Mouse (Mus musculus): ENCODE results near the gene Tm4sf19. TPM values are rescaled to one million over a fixed set of nuclear protein-coding genes. Genes with fewer than 3 reads are reported as not detected.

Tm4sf19 gene
- polyA plus RNA-seq (2017; shearing (Covaris generic)): not detected

DNA sequence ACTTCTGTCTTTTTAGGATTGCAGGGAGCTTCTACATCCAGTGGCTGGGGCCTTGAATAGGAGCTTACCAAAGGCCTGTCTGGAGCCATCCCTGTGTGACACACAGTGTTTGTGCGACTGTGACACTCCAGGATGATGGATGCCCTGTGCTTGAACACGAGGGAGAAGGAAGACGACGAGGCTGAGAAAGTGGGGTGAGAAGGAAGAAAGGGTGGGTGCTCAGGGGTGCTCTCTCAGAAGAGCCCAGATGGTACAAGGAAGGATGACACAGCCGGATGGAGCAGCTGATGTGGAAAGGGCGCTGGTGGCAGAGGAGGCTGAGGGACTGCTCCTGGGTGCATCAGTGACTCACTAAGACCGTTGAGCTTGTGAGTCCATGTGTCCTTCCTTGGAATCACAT is at the start of gene Tm4sf19:
Gene Tm4sf19, plus strand, starts transcription at position 240 of the 400 bp plus-strand sequence.
- ATAC-seq: no peak

GRCm38 (mm10) chr16:32350776-32351175 is 49.5 kb upstream of the Tm4sf19 start:
- no peak for ATAC-seq

- no peak for ATAC-seq
Measured at GRCm38 (mm10) chr16:32363530-32363929, 36.8 kb upstream of the Tm4sf19 start.

DNA sequence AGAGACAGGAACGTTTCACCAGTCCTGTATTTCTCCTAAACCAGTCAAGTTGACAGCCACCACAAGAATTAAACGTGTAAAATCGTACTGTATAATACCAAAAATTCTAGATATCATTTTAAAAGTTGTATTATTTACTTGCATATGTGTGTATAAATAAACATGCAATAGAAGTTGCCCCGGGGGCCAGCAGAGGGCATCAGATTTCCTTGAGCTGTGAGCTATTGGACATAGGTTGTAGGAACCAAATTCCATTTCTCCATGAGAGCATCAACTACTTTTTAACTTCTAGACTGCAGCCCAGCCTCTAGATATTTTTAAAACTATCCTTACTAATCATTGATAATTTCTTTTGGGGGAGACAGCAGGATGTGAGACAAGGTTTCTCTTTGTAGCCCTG is 29.0 kb upstream of the Tm4sf19 start:
- ATAC-seq: no peak

GRCm38 (mm10) chr16:32379575-32379974 is 20.7 kb upstream of the Tm4sf19 start:
- no peak for ATAC-seq

DNA sequence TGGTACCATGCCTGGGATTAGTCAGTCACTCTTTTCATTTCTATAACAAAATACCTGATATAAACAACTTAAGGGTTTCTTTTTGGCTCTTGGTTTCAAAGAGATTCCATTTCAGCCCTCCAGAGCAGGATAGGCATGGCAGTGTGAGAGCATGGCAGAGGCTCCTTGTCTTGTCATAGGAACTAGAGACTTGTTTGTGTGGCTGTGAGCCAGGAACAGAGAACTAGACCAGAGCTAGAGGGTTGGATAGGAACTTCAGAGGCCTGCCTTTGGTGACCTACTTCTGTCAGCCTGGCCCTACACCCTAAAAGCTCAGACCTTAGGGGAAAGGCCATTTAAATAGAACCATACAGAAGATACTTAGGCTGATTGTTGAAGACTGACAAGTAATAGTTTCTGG is 17.4 kb upstream of the Tm4sf19 start:
- ATAC-seq: no peak

- ATAC-seq: no peak
Measured at GRCm38 (mm10) chr16:32384885-32385284, 15.4 kb upstream of the Tm4sf19 start.

DNA sequence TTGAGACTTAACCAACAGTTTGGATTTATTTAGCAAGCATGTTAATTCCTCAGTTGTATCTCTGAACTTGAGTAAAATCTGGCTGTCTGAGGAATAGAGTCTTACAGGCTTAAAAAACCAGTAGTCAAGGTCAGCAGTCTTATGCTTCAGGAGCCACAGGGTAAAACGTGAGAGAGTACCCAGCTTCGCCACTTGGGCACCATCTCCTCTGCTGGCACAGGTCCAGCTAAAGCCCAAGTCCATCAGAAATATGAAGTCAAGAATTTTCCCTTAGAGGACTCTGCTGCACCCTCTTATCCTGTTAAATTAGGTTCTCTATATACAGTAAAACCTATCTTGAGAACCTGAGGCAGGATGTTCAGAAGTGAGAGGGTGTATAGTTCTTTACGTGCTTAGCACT is 13.5 kb upstream of the Tm4sf19 start:
- ATAC-seq: no peak

DNA sequence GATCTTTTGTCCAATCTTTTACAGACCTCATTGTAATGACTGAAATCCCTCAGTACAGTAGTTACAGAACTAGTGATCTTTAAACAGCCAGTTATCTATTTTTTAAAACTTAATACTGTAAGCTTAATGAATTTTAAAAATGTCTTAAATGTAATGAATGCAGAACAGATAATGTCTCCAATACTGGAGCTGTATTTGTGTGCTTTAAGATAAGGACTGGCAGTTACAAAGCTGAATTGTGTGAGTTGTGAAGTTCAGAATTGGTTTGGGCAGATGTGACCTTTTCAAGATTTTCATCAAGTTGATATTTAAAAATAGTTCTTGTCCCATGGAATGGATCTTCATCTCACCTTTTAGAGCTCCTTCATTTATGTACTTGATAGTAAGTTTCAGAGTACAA is 11.3 kb upstream of the Tm4sf19 start:
- ATAC-seq: no peak

GRCm38 (mm10) chr16:32389841-32390240 is 10.5 kb upstream of the Tm4sf19 start:
- no peak for ATAC-seq

DNA sequence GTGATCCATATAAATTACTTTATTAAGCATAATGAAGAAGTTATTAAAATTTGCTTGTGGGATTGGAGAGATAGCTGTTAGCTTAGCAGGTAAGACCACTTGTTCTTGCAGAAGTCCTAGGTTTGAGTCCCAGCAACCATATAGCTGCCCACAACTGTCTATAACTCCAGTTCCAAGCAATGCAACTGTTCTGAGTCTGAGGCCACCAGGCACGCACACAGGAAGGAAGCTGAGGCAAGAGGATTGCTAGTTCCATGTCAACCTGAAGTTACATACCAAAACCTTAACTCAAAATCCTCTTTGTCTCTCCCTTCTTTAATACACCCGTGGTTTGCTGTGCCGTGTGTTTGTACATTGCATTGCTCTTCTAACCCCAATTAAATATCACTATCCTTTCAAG is 9.4 kb upstream of the Tm4sf19 start:
- ATAC-seq: no peak

DNA sequence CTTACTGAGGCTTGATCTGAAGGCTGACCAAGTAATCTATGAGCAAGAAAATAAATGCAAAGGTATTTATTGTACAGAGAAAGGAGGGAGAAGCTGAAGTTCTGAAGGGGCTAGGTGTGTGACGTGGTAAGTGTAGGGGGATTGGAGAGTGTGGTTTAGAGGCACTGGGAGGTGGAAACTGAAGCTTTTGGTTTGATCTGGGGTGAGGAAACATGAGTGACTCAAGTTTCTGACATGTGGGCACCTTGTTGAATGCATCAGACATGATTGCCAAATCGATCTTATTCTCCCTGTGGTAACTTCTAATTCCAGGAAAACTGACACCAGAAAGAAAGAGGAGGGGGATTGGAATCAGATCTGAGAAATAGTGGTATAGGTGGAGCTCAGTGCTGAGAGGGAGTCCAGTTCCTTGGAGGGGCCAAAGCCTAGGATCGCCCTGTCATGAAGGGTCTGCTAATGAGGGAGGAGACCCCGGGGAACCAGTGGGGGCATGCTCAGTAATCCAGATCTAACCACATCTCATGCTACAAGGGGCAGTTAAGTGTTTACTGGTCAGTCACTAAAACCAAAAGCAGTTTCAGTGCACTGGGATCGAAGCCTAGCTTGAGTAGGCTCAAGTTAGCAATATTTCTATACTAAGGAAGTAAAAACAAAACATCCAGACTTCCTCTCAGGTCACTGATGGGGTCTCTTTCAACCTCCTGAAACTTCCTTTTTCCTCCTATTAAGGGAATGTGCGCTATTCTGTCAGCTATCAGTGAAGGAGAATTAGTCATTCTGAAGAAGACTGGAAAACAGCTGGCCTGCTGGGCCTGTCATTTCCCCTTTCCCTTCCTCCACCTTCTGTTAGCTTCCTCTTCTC is 4.4 kb upstream of the Tm4sf19 start:
- ATAC-seq: no peak

GRCm38 (mm10) chr16:32396541-32396835 is 3.8 kb upstream of the Tm4sf19 start:
- no peak for ATAC-seq

DNA sequence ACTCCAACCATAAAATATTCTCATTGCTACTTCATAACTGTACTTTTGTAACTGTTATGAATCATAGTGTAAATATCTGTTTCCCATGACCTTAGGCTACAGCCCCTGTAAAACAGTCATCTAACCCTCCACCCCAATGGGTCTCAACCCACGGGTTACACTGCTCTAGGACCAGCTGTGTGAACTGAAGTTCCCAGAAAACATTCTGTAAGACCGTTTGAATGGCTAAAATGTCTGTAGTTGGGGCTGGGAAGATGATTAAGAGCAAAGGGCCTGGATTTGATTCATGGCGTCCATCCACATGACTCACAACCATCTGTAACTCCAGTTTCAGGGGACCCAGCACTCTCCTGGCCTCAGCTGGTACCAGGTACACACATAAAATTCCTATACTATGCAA is 2.1 kb upstream of the Tm4sf19 start:
- no peak for ATAC-seq

DNA sequence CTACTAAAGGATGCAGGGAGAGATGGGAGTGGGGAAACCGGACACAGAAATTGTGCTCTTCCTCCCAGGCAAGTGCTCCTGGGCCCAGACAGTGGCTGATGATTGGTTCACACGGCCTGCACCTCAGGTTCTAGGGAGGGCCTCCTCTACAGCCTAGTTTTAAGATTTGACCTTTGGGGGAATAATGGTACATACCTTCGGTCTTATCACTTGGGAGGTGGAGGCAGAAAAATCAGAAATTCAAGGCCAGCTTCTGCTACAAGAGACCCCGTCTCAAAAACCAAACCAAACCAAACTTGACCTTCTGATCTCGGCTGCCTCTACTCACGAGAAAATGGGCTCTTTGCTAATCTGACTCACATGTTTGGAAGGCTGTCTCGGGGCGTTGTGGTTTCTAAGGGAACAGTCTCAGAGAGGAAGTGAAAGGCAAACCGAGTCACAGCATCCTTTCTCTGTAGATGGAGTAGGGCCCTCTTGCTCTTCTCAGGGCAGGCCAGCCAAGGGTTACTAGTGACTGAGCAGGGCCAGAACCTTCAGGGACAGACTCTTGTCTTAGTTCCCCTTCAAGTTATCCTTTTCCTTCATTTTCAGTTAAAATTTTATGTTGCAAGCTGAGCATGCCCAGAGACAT is 1.1 kb downstream of the Tm4sf19 start:
- ATAC-seq: no peak

DNA sequence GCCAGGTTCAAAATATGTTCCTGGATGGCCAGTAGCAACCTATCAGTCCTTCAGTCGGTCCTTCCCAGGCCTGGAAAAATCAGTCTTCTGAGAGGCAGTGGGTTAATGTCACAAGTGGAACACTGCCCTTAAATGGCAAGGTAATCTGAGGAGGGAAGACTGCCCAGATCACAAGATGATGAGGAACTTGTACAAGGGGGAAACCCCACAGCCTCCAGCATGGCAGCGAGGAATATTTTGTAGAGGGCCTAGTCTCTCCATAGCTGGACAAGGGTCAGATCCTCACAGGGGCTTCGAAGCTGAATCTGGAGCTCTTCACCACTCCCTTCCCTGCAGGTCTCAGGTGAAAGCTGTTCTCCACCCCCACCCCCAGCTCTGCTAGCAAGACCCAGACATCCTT is 2.5 kb downstream of the Tm4sf19 start:
- ATAC-seq: no peak

DNA sequence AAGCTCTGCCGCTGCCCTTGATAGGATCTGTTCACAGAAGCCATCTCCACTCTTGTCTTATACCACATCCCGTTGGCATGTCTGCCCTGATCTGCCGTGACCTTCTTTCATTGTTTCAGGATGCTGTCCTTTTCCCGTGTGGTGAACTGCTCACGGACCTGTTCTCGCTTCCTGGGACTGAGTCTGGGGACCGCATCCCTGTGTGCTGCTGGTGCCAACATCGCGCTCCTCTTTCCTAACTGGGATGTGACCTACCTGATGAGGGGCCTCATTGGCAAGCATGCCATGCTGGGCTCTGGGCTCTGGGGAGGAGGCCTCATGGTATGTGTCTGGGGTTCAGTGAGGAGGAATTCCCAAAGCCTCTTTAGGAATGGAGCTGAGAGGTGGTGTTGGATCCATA is 5.4 kb downstream of the Tm4sf19 start:
- ATAC-seq: no peak

DNA sequence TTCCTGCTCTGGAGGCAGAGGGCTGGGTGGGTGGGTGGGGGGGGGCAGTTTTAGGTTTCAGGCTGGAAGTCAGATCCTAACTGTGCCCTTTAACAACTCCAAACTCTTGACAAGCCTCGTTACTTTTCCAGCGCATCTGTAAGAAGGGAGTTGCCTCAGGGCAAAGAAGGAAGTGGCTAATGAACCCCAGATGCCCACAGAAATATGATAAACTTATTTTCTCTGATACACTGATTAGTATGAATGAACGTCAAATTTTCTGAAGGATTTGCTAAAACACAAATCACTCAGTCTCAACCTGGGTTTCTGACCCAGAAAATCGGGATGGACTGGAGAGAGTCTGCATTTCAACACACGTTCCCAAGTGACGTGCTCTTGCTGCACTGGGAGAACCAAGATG is 6.4 kb downstream of the Tm4sf19 start:
- no peak for ATAC-seq

DNA sequence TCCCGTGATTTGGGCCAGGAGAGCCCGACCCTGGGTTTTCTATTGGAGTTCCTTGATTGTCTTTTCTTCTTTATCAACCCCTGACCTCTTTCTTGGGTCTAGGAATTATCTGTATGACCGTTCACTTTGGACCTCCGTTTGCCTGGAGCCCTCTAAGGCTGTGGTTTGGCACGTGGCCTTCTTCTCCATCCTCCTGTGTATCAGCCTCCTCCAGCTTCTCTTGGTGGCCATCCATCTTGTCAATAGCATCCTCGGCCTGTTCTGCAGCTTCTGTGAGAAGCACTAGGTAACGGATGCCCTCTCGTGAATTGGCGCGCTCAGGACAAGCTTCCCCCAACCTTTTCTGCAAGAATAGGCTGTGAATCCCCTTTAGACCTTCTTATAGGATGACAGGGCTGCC is 7.4 kb downstream of the Tm4sf19 start:
- ATAC-seq: no peak

DNA sequence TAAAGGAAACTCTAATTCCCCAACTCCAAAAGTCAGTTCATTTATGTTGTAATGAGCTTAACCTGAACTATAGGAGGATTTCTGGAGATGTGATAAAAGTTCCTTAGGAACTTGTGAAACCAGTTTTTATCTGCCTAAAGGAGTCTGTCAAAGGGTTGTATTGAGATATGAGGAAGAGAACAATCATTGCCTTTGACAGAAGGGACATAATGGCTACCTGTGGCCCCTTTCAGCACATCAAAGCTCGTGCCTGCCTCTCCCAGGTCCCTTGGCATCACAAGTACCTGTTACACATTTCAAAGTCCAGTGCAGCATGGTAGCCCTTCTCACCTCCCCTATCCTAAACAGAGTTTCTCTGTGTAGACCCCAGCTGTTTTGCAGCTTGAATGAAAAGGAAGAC is 17.2 kb downstream of the Tm4sf19 start:
- no peak for ATAC-seq

GRCm38 (mm10) chr16:32419517-32420483 is 19.5 kb downstream of the Tm4sf19 start, which contains the start of gene Tctex1d2:
Gene Tctex1d2 (plus strand): TSS chr16:32419702.
- peak; percentile 96 for ATAC-seq

DNA sequence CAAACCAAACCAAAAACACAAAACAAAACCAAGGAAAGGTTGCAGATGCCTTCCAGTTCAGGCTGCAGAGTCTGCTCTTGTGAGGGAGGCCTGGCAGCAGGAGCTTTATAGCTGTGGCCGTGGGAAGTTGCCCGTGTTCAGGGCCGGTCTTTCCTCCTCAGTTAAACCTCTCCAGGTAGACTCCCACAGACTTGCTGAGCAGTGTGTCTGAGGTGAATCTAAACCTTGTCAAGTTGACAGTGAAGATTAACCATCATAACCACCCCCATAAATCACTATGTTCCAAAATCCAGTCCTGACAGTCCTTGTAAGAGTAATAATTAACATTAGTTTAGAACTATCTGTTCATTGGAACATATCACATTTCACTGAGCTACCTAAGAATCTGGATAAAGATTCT is 27.2 kb downstream of the Tm4sf19 start:
- ATAC-seq: no peak

- ATAC-seq: peak; percentile 80
Measured at GRCm38 (mm10) chr16:32430474-32431046, 30.3 kb downstream of the Tm4sf19 start, which contains the start of gene Pcyt1a. Gene Pcyt1a (plus strand): TSS chr16:32430921.
